In the genomic region with DNA sequence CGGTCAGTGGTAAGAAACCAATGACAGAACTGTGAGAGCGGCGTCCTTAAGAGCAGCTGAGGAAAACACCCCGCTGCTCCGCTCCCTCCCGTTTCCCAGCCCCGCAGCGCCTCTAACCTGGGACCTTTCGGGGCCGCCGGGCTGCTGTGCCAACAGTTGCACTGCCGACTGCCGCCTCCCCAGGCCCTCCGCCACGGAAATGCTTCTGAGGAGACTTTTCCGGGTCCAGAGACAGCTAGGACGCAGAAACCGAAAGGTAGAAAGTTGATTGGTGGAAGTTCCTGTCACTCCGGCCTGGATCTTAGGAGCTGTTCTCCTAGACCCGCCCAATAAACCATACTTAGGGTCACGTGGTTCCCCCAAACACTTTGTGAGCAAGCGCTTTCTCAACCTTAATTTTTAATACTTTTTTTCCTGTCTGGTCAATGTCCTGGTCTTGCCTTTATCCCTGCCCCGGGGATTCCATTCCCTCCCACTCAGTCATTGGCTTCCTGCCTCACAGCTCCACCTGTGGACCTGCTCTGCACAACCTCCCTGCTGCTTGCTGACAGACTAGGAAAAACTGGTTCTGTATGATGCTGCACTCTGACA, we compare ENCODE assay signal across 8 mouse cellular contexts. TPM values are rescaled to one million over a fixed set of nuclear protein-coding genes. Genes with fewer than 3 reads are reported as not detected.
DNase-seq lines count a peak whose midpoint lies in the region; ATAC-seq and TF ChIP-seq lines count a peak whose summit lies in the region.
"Not testable (repeated sequence)": the region's sequence is repeated elsewhere in the genome, so short reads cannot be mapped to it uniquely, and the experiment has no call there.

A gene (minus strand): TSS at position 195 of the 591 bp plus-strand sequence.

- intact Hi-C loops in heart, postnatal 36 days (cut with DNase I): loop anchor here (5.0 to 10.0 kb wide), 4 partner anchors 61 to 261 kb away; a partner anchor contains a TSS

- ATAC-seq in G1E (ENCODE audit: extremely low read depth, insufficient number of reproducible peaks, low FRiP score, poor library complexity, severe bottlenecking): peak; percentile 100
- peak; percentile 100 for ATAC-seq in forebrain, embryonic 16.5 days
- peak; percentile 100 for ATAC-seq in lung, embryonic 14.5 days (ENCODE audit: insufficient read depth)

- H3K4me3 ChIP-seq in G1E (ENCODE audit: low read depth, low read length): peak within 1 kb of the TSS; percentile 73
- peak within 1 kb of the TSS; percentile 64 for H3K4me3 ChIP-seq in forebrain, embryonic 16.5 days (replicated peaks; ENCODE audit: low read length)
- H3K4me3 ChIP-seq in layer of hippocampus, adult 2 months: peak within 1 kb of the TSS; percentile 70
- H3K4me3 ChIP-seq in lung, embryonic 14.5 days (ENCODE audit: low read depth, low read length): peak within 1 kb of the TSS; percentile 50
- peak within 1 kb of the TSS; percentile 70 for H3K4me3 ChIP-seq in olfactory bulb, adult 2 months (ENCODE audit: insufficient read depth, low read depth, low read length)
- peak within 1 kb of the TSS; percentile 77 for H3K4me3 ChIP-seq in thymus, adult 2 months (ENCODE audit: control insufficient read depth, insufficient read depth, low read length)

- TF ChIP-seq CTCF in G1E (IDR thresholded peaks at IDR 0.05; ENCODE audit: low read depth, low read length); olfactory bulb, adult 2 months (IDR thresholded peaks at IDR 0.05; ENCODE audit: insufficient read depth, low read depth, low read length); thymus, adult 2 months (IDR thresholded peaks at IDR 0.05; ENCODE audit: borderline replicate concordance, control insufficient read depth, extremely low read depth, insufficient read depth, low read length, poor library complexity): not testable (repeated sequence)
- TF ChIP-seq CTCF in layer of hippocampus, adult 2 months (conservative IDR thresholded peaks at IDR 0.05): peak; percentile 50
- TF ChIP-seq CTCF in lung, embryonic 14.5 days (IDR thresholded peaks at IDR 0.05; ENCODE audit: low read depth): peak; percentile 30; the same call in 1 of the 2 replicates

- WGBS in forebrain, embryonic 16.5 days: 0% methylated on average over 23 of the region's 23 CpGs
- under 1% methylated on average over 23 of the region's 23 CpGs for WGBS in lung, embryonic 14.5 days
- under 1% methylated on average over 23 of the region's 23 CpGs for WGBS in olfactory bulb, adult 2 months
- 1% methylated on average over 23 of the region's 23 CpGs for WGBS in thymus, adult 2 months

- H3K9me3 ChIP-seq in G1E (replicated peaks); forebrain, embryonic 16.5 days (ENCODE audit: control insufficient read depth, low read length); lung, embryonic 14.5 days (ENCODE audit: low read depth, low read length): not testable (repeated sequence)

- H3K27me3 ChIP-seq in G1E (ENCODE audit: insufficient read depth, low read length); forebrain, embryonic 16.5 days (replicated peaks; ENCODE audit: control insufficient read depth, insufficient read depth, low read length); lung, embryonic 14.5 days (ENCODE audit: insufficient read depth, low read length); thymus, adult 2 months (ENCODE audit: control insufficient read depth, insufficient read depth, low read length): not testable (repeated sequence)

- peak within 1 kb of the TSS; percentile 71 for H3K9ac ChIP-seq in forebrain, embryonic 16.5 days (replicated peaks; ENCODE audit: low read depth, low read length)
- H3K9ac ChIP-seq in lung, embryonic 14.5 days: peak within 1 kb of the TSS; percentile 56

- 0 out of 2 replicates have a peak, but pooled peaks have one; percentile 37 for TF ChIP-seq POLR2A in olfactory bulb, adult 2 months (IDR thresholded peaks at IDR 0.05; ENCODE audit: insufficient read depth, low read depth, low read length)
- TF ChIP-seq POLR2A in thymus, adult 2 months (IDR thresholded peaks at IDR 0.05; ENCODE audit: control insufficient read depth, extremely low read depth, insufficient read depth, low read length, poor library complexity): 0 out of 2 replicates have a peak, but pooled peaks have one; percentile 51

- peak; percentile 60 for DNase-seq in G1E (ENCODE audit: low spot score)
- peak; percentile 92 to 97 for DNase-seq in cerebellum, adult 18-20 months
- DNase-seq in heart, postnatal 36 days: peak; percentile 88 to 91
- DNase-seq in layer of hippocampus, adult 2 months (ENCODE audit: low spot score in 2 of 2): peak; percentile 92 to 96
- DNase-seq in lung, embryonic 14.5 days: peak; percentile 99
- DNase-seq in thymus, adult 2 months: peak; percentile 94

- H3K4me1 ChIP-seq in G1E (ENCODE audit: insufficient read depth, low read depth, low read length); forebrain, embryonic 16.5 days (replicated peaks; ENCODE audit: control insufficient read depth, insufficient read depth, low read length); lung, embryonic 14.5 days (ENCODE audit: insufficient read depth); olfactory bulb, adult 2 months (ENCODE audit: control insufficient read depth, insufficient read depth, low read length); thymus, adult 2 months (replicated peaks; ENCODE audit: control insufficient read depth, insufficient read depth, low read length): not testable (repeated sequence)

- not testable (repeated sequence) for H3K36me3 ChIP-seq in G1E (replicated peaks); forebrain, embryonic 16.5 days (ENCODE audit: control insufficient read depth, insufficient read depth); lung, embryonic 14.5 days (ENCODE audit: insufficient read depth); thymus, adult 2 months (ENCODE audit: control insufficient read depth, insufficient read depth, low read length)

- H3K27ac ChIP-seq in forebrain, embryonic 16.5 days (ENCODE audit: low read length): peak within 1 kb of the TSS; percentile 56; the same call in 1 of the 2 replicates
- peak within 1 kb of the TSS; percentile 89 for H3K27ac ChIP-seq in layer of hippocampus, adult 2 months
- H3K27ac ChIP-seq in lung, embryonic 14.5 days (ENCODE audit: low read depth): peak within 1 kb of the TSS; percentile 36; the same call in 1 of the 2 replicates
- 0 out of 2 replicates have a peak within 1 kb of the TSS, but pooled peaks have one; percentile 51 for H3K27ac ChIP-seq in olfactory bulb, adult 2 months (ENCODE audit: insufficient read depth, low read depth, low read length)
- peak within 1 kb of the TSS; percentile 62; the same call in 1 of the 2 replicates for H3K27ac ChIP-seq in thymus, adult 2 months (ENCODE audit: control insufficient read depth, insufficient read depth, low read length)

- H3K4me2 ChIP-seq in forebrain, embryonic 16.5 days (ENCODE audit: low read length): peak within 1 kb of the TSS; percentile 54
- H3K4me2 ChIP-seq in lung, embryonic 14.5 days: peak within 1 kb of the TSS; percentile 55

RNA-seq across cellular contexts. Expression of the gene that starts here (rescaled TPM):
- total RNA-seq in G1E (2014; fragmentation: Nextera tagmentation) (24.9 and 29.2 TPM in 2 replicates), G1E (2017) (15.5 and 18.2 TPM in 2 replicates)
- polyA plus RNA-seq in G1E (2012): 0.25 and 0.33 TPM in 2 replicates
- polyA plus RNA-seq in forebrain, embryonic 16.5 days (2015; fragmentation: Nextera tagmentation; extraction: Ambion mirVana): 4.4 and 6.1 TPM in 2 replicates
- total RNA-seq in heart, postnatal 36 days (2021): 1 to 10 TPM; 2.4 to 2.5 TPM
- total RNA-seq in layer of hippocampus, adult 2 months (2021): 1 to 10 TPM; 5.3 TPM
- polyA plus RNA-seq in lung, embryonic 14.5 days (2014; fragmentation: Nextera tagmentation; extraction: Ambion mirVana): 2.5 and 3.1 TPM in 2 replicates
- polyA plus RNA-seq in olfactory bulb, adult 2 months (2012; ENCODE audit: insufficient read depth, insufficient read length, low replicate concordance, missing spikeins): not detected in 2 replicates
- polyA plus RNA-seq in thymus, adult 2 months (2012; rRNA removed): 0.36 and 0.45 TPM in 2 replicates

Comparison
In these comparisons a context has a peak if more than half of its experiments do, and no peak if none do; other contexts are left out.
1. Peak in every context shown above with its lines: DNase-seq, ATAC-seq, H3K4me3 ChIP-seq and H3K27ac ChIP-seq.
2. Peak in DNase-seq, H3K4me3 ChIP-seq and H3K27ac ChIP-seq in thymus, adult 2 months; RNA of the gene not detected or under 1 TPM.
3. H3K27ac ChIP-seq: peak in every context shown above with its lines; median percentile 89 in layer of hippocampus, adult 2 months; 62 in thymus, adult 2 months; 56 in forebrain, embryonic 16.5 days; 51 in olfactory bulb, adult 2 months; 36 in lung, embryonic 14.5 days.